Mouse (Mus musculus): ENCODE data around the gene Sipa1l3. TPM values are rescaled to one million over a fixed set of nuclear protein-coding genes. Genes with fewer than 3 reads are reported as not detected.
A peak's percentile ranks its signal among the peaks of the same experiment; 100 is the strongest.

Sipa1l3 gene
- polyA plus RNA-seq, 1 experiment from 2014 or later = 20.7 TPM

DNA sequence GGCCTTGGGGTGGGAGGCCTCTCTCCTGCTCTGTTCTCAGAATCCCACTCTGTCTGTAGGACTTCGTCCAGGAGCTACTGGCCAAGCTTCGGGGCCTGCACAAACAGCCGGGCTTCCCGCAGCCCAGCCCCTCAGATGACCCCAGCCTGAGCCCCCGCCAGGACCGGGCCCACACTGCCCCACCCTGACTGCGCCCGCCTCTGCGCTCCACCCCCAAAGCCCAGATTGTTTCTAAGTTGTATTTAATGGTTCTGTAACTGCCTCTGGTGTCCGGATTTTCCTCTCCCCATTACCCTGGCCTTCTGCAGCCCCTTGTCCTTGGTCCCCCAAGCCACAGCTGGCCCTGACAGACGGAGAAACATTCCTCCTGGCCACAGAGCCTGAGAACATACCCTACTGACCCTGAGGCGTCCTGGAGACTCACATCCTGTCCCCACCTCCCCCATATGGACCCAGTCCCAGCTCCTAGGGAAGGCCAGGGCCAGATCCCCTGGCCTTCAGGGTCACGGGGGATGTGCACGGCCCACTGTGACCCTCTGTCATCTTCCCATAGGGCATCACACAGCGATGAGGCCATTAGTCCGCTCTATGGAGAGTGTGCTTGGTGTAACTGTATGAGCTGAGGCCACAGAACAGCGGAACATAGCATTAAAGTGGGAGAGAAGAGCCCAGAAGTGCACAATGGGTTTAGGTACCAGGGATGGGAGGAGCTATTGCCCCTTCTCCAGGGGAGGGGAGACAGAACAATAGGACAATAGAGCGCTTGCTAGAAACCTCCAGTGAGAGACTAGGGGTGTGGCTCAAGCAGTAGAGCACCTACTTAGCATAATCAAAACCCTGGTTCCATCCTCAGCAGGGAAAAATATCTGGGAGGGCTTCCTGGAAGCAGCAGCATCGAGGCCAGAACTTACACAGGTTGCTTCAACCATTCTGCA is 225.0 kb downstream of the Sipa1l3 start:
- ATAC-seq (ENCODE audit: low FRiP score) = no peak
- peaks cover 46% of the 10 kb centered on the region for H3K4me1 ChIP-seq
- no peak overlapping the region for H3K4me3 ChIP-seq (replicated peaks)
- H3K27ac ChIP-seq (replicated peaks) = no peak overlapping the region
- H3K9me3 ChIP-seq (replicated peaks) = no peaks in the 10 kb centered on the region
- no peaks in the 10 kb centered on the region for H3K36me3 ChIP-seq
- H3K4me2 ChIP-seq = no peak overlapping the region
- no peaks in the 10 kb centered on the region; the same call in 1 of the 2 replicates for H3K27me3 ChIP-seq (replicated peaks)
- 24% methylated on average over 19 of the region's 19 CpGs for WGBS
- H3K9ac ChIP-seq (replicated peaks) = no peak overlapping the region

DNA sequence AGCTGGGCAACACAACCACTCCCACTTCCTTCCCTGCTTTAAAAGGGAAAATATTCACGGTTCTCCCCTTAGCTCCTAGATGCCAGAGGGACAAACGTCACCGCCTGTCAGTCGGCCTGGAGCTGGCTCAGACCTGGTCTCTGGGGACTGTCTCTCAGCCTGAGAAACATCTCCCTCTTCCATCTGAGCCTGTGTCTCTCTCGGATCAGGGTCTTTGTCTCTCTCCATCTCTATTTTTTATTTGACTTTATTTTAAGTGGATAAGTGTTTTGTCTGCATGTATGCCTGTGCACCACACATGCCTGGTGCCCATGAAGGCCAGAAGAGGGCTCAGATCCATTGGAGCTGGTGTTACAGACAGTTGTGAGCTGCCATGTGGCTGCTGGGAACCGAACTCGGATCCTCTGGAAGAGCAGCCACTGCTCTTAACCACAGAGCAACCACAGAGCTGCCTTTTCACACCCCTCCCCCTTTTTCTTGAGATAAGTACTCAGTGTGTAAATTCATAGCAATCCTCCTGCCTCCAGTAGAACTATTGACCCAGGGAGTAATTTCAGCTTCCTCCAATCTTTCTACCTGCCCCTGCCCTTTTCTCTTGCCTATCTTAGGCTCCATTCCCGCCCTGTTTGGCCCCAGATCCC is 225.9 kb downstream of the Sipa1l3 start:
- H3K9ac ChIP-seq (replicated peaks) = no peak overlapping the region
- H3K27ac ChIP-seq (replicated peaks) = no peak overlapping the region
- no peak overlapping the region for H3K4me3 ChIP-seq (replicated peaks)
- peaks cover 6% of the 10 kb centered on the region; the same call in 1 of the 2 replicates for H3K27me3 ChIP-seq (replicated peaks)
- peaks cover 46% of the 10 kb centered on the region for H3K4me1 ChIP-seq
- H3K4me2 ChIP-seq = 0 out of 2 replicates have a peak overlapping the region, but pooled peaks have one; percentile 26
- 24% methylated on average over 8 of the region's 8 CpGs for WGBS
- H3K9me3 ChIP-seq (replicated peaks) = no peaks in the 10 kb centered on the region
- no peaks in the 10 kb centered on the region for H3K36me3 ChIP-seq
- ATAC-seq (ENCODE audit: low FRiP score) = no peak

DNA sequence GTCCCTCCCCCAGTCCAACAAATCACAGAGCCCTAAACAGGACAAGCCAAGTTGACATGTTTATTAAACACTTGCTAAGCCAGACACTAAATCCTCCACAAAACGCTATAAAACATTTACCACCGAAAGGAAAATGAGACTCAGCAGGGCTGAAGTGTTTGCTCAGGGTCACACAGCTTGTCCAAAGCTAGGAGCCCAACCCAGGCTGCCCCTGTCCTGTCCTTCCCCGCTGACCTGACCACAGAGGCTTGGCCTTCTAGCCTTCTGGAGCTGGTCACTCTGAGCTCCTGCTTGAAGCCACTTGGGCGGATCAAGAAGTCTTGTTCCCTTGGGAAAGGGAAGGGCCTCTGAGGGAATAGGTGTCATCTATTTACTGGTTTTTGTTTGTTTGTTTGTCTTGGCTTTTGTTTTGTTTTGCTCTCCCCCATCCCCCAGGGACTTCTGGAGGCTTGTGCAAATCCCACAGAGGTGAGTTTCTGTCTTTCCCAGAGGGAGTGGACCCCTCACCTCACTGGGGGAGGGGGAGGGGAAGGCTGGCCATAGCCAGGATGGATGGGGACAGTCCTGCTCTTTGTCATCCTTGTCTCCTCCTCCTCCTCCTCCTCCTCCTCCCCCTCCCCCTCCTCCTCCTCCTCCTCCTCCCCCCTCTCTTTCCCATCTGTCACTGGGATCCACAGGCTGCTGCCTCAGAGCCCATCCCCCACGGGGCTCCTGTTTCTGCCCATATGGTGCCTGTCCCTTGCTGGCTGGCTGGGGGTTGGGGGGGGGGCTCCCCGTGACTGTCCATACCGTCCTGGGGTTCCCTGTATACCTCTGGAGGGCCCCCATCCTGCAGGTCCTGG is 226.6 kb downstream of the Sipa1l3 start:
- WGBS = 12% methylated on average over 6 of the region's 7 CpGs
- Histone ChIP-seq H3K4me3 (replicated peaks) (no peak overlapping the region), H3K4me1 (peaks cover 46% of the 10 kb centered on the region), H3K4me2 (0 out of 2 replicates have a peak overlapping the region, but pooled peaks have one; percentile 26), H3K9ac (replicated peaks) (no peak overlapping the region), H3K27me3 (replicated peaks) (peaks cover 13% of the 10 kb centered on the region; the same call in 1 of the 2 replicates), H3K27ac (replicated peaks) (0 out of 2 replicates have a peak overlapping the region, but pooled peaks have one; percentile 37), H3K9me3 (replicated peaks) (no peaks in the 10 kb centered on the region), H3K36me3 (no peaks in the 10 kb centered on the region)
- ATAC-seq (ENCODE audit: low FRiP score) = no peak

DNA sequence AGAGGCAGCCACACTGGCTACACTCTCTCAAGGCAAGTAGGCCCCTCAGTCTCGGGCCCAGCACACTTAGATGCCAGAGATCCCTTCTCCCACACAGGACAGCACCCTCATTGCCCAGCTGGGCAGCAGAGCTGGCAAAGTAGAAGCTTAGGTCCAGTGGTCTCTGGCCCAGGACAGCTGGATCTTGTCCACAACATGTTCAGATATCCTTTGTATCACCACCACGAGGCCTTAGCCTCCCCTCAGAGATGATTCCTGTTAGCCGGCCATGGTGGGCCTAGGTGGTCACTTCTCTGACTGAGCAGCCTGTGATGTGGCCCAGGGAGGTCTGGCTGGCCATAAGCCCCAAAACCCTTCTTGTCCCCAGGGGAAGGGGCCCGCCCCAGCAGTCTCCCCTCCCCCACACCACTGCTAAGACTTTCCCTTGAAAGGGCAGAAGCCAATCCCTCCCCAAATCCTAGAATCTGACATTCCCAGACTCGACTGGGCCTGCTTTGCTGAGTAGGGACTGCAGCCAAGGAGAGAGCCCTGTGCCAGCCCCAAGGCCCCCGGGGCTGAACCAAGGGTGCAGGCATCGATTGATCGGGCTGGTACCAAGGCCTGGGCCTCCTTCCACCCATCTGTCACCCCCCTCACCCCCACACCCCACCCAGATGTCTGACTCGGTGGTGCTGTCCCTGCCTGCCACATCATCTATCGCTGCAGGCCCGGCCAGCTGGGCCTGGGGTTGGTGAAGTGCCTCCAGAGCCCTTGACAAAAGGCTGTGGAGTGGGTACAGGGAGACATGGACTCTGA is 227.6 kb downstream of the Sipa1l3 start:
- no peak overlapping the region for H3K4me3 ChIP-seq (replicated peaks)
- H3K4me2 ChIP-seq = peak overlapping the region; percentile 96; the same call in 1 of the 2 replicates
- H3K9me3 ChIP-seq (replicated peaks) = no peaks in the 10 kb centered on the region
- 0 out of 2 replicates have a peak overlapping the region, but pooled peaks have one; percentile 4 for H3K27ac ChIP-seq (replicated peaks)
- H3K9ac ChIP-seq (replicated peaks) = no peak overlapping the region
- no peak for ATAC-seq (ENCODE audit: low FRiP score)
- H3K4me1 ChIP-seq = peaks cover 46% of the 10 kb centered on the region
- H3K36me3 ChIP-seq = no peaks in the 10 kb centered on the region
- 29% methylated on average over 11 of the region's 11 CpGs for WGBS
- H3K27me3 ChIP-seq (replicated peaks) = peaks cover 13% of the 10 kb centered on the region; the same call in 1 of the 2 replicates

- ATAC-seq (ENCODE audit: low FRiP score) = no peak
- Histone ChIP-seq H3K4me1 (peaks cover 46% of the 10 kb centered on the region), H3K4me3 (replicated peaks) (peak overlapping the region; percentile 51; the same call in 1 of the 2 replicates), H3K9me3 (replicated peaks) (no peaks in the 10 kb centered on the region), H3K9ac (replicated peaks) (no peak overlapping the region), H3K4me2 (peak overlapping the region; percentile 96), H3K36me3 (no peaks in the 10 kb centered on the region), H3K27me3 (replicated peaks) (peaks cover 18% of the 10 kb centered on the region), H3K27ac (replicated peaks) (no peak overlapping the region)
- 58% methylated on average over 6 of the region's 6 CpGs for whole genome bisulfite sequencing
Measured at GRCm38 (mm10) chr7:29289856-29290255, 228.6 kb downstream of the Sipa1l3 start.

GRCm38 (mm10) chr7:29288942-29289638 is 229.4 kb downstream of the Sipa1l3 start, which contains the start of gene Ppp1r14a:
Gene Ppp1r14a (plus strand): TSS chr7:29289308.
- Histone ChIP-seq H3K9me3 (replicated peaks) (no peaks in the 10 kb centered on the region), H3K36me3 (no peaks in the 10 kb centered on the region), H3K9ac (replicated peaks) (peak within 1 kb of the TSS; percentile 52), H3K27ac (replicated peaks) (no peak within 1 kb of the TSS), H3K4me3 (replicated peaks) (peak within 1 kb of the TSS; percentile 51), H3K4me1 (peaks cover 46% of the 10 kb centered on the region), H3K4me2 (peak within 1 kb of the TSS; percentile 96), H3K27me3 (replicated peaks) (peaks cover 18% of the 10 kb centered on the region)
- 0 out of 2 replicates have a peak, but pooled peaks have one; percentile 34 for ATAC-seq (ENCODE audit: low FRiP score)
- under 1% methylated on average over 59 of the region's 59 CpGs for WGBS

DNA sequence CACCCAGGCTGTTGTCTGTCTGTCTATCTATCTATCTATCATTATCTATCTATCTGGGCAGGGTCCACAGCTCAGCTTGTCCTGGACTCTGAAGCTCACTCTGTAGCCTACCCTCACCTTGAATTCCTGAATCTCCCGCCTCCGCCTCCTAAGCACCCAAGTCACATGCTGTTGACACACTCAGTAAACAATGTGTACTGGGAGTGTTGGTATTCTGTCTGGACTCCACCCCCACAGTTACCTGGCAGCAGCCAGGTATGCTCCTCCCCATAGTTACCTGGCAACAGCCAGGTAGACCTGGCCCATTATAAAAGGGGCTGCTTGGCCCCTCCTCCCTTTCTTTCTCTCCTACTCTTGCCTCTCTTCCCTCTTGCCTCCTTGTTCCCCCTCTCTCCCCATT is 230.4 kb downstream of the Sipa1l3 start:
- Histone ChIP-seq H3K27me3 (replicated peaks) (peaks cover 21% of the 10 kb centered on the region), H3K9me3 (replicated peaks) (no peaks in the 10 kb centered on the region), H3K36me3 (no peaks in the 10 kb centered on the region), H3K4me3 (replicated peaks) (no peak overlapping the region), H3K4me1 (peaks cover 41% of the 10 kb centered on the region), H3K4me2 (no peak overlapping the region), H3K27ac (replicated peaks) (no peak overlapping the region), H3K9ac (replicated peaks) (no peak overlapping the region)
- 95% methylated on average over 2 of the region's 2 CpGs for WGBS
- ATAC-seq (ENCODE audit: low FRiP score) = no peak

- WGBS = 85% methylated on average over 7 of the region's 7 CpGs
- Histone ChIP-seq H3K4me2 (no peak overlapping the region), H3K27me3 (replicated peaks) (peaks cover 25% of the 10 kb centered on the region)
Measured at GRCm38 (mm10) chr7:29287481-29287880, 231.0 kb downstream of the Sipa1l3 start.

GRCm38 (mm10) chr7:29284523-29284922 is 233.9 kb downstream of the Sipa1l3 start:
- no peaks in the 10 kb centered on the region for H3K9me3 ChIP-seq (replicated peaks)
- peaks cover 49% of the 10 kb centered on the region for H3K27me3 ChIP-seq (replicated peaks)
- no peak for ATAC-seq (ENCODE audit: low FRiP score)
- H3K9ac ChIP-seq (replicated peaks) = no peak overlapping the region
- no peak overlapping the region for H3K4me2 ChIP-seq
- 93% methylated on average over 6 of the region's 6 CpGs for WGBS
- H3K36me3 ChIP-seq = no peaks in the 10 kb centered on the region
- no peak overlapping the region for H3K4me3 ChIP-seq (replicated peaks)
- H3K27ac ChIP-seq (replicated peaks) = no peak overlapping the region
- H3K4me1 ChIP-seq = peaks cover 29% of the 10 kb centered on the region

More at GRCm38 (mm10) chr7:29287481-29287880, 231.0 kb downstream of the Sipa1l3 start:
- ATAC-seq (ENCODE audit: low FRiP score) = no peak
- Histone ChIP-seq H3K36me3 (no peaks in the 10 kb centered on the region), H3K9ac (replicated peaks) (no peak overlapping the region), H3K27ac (replicated peaks) (no peak overlapping the region), H3K4me3 (replicated peaks) (no peak overlapping the region), H3K4me1 (peaks cover 35% of the 10 kb centered on the region), H3K9me3 (replicated peaks) (no peaks in the 10 kb centered on the region)

DNA sequence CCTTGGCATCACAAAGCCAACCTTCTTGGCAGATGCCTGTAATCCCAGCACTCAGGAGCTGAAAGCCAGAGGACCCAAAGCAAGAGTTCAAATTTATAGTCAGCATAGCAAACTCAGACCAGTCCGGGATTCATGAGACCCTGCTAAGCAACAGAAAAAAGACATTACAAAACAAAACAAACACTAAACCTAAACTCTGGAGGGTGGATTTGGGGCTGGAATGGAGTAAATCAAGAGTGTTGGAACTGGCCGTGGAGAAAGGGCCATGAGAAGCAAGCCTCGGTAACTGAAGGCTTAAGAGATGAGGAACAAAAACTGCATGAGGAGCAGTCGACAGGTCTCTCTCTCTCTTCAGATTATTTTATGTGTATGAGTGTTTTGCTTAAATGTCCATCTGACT is 234.6 kb downstream of the Sipa1l3 start:
- Histone ChIP-seq H3K4me3 (replicated peaks) (no peak overlapping the region), H3K9me3 (replicated peaks) (no peaks in the 10 kb centered on the region), H3K27ac (replicated peaks) (no peak overlapping the region), H3K4me1 (peaks cover 23% of the 10 kb centered on the region), H3K36me3 (no peaks in the 10 kb centered on the region), H3K4me2 (no peak overlapping the region), H3K9ac (replicated peaks) (no peak overlapping the region), H3K27me3 (replicated peaks) (peaks cover 49% of the 10 kb centered on the region)
- ATAC-seq (ENCODE audit: low FRiP score) = no peak
- WGBS = 82% methylated on average over 4 of the region's 4 CpGs
